Mouse (Mus musculus) heart, postnatal 0 days (tissue): Measurements from ENCODE around the gene Naa38.

Source experiments
- CTCF ChIP-seq: IDR thresholded peaks from 2 replicates; pipeline ENCODE4 v1.5.1; 2016; ENCODE audit warnings: antibody characterized with exemption, control low read depth, low read depth
- EP300 ChIP-seq: IDR thresholded peaks from 2 replicates; pipeline ENCODE4 v1.6.1; 2016; ENCODE audit warnings: antibody characterized with exemption, low read depth

DNA sequence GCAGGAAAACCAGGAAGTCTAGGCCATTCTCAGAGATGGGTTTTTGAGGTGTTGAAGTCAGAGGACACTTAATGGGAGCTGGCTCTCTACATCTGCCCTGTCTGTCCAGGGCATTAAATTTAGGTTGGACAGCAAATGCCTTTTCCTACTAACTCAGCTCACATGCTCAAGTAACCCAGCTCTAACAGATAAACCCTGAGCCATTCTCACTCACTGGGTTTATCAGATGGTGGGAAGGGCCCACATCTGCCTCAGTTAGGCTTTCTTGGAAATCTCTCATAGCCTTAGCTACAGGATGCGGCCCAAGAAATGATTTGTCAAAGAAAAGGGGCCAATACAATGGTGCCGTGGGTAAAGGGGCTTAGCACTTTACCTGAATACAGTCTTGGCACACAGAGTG lies 31.0 kb downstream of the Naa38 start:
- no peak for TF ChIP-seq EP300
- no peak for TF ChIP-seq CTCF
